Mouse (Mus musculus) small intestine, adult 2 months (tissue): ENCODE results near the gene Ube2l3.

Source experiments
- CTCF ChIP-seq: fragments of 200-500 bp; IDR thresholded peaks from 2 replicates; pipeline ENCODE4 v1.5.1; 2012; ENCODE audit warnings: low read depth, mild to moderate bottlenecking, control low read depth, inconsistent platforms, low read length, moderate library complexity, mixed read lengths; ENCODE audit not compliant: insufficient replicate concordance, insufficient read length; ENCODE audit errors: extremely low read depth
- POLR2A ChIP-seq: fragments of 200-500 bp; IDR thresholded peaks from 2 replicates; pipeline ENCODE4 v1.6.1; 2012; ENCODE audit warnings: low read depth, mild to moderate bottlenecking, control low read depth, inconsistent platforms, low read length, moderate library complexity

DNA sequence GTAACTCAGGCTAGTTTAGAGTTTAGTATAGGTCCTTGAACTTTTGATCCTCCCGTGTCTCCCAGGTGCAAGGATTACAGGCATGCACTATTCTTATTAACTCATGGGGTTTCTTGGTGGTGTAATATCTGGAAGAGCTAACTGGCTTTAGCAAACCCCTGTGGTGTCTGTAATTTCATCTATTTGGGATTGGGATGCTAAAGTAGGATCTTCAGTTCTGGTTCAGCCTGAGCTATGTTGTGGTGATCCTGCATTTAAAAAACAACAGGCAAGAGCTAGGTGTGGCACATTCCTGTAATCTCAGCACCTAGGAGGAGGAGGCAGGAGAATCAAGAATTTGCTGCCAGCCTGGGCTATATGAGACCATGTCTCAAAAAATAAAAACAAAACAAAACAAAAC is 42.5 kb upstream of the Ube2l3 start:
- TF ChIP-seq CTCF (no peak), POLR2A (no peak)
